Mouse (Mus musculus) ES-E14 (cell line): ENCODE results near the gene Usp47.

Experiments
- HCFC1 ChIP-seq: IDR thresholded peaks from 2 replicates; pipeline ENCODE4 v1.6.1; 2012; ENCODE audit warnings: low read length, inconsistent platforms, borderline replicate concordance; ENCODE audit not compliant: insufficient read depth
- MAFK ChIP-seq: IDR thresholded peaks from 2 replicates; pipeline ENCODE4 v1.6.1; 2014; ENCODE audit warnings: mild to moderate bottlenecking, low read depth, low read length, inconsistent platforms; ENCODE audit not compliant: insufficient read depth
- ZNF384 ChIP-seq: IDR thresholded peaks from 2 replicates; pipeline ENCODE4 v1.6.1; 2012; ENCODE audit warnings: low read depth, low read length, inconsistent platforms

GRCm38 (mm10) chr7:112138509-112139405 is 115.5 kb downstream of the Usp47 start:
- TF ChIP-seq MAFK (no peak), HCFC1 (no peak), ZNF384 (no peak)
